Mouse (Mus musculus): ENCODE measurements around the gene Wdr63. TPM values are rescaled to one million over a fixed set of nuclear protein-coding genes. Genes with fewer than 3 reads are reported as not detected.

Gene Wdr63
- polyA plus RNA-seq, 1 experiment from 2014 or later, result not detected

GRCm38 (mm10) chr3:146145501-146145900 lies 37.6 kb upstream of the Wdr63 start:
- 61% methylated on average over 5 of the region's 5 CpGs for WGBS
- Histone ChIP-seq H3K27me3 (ENCODE audit: low read depth, poor library complexity, severe bottlenecking) (peaks cover 18% of the 10 kb centered on the region; the same call in 1 of the 2 replicates), H3K4me3 (no peak overlapping the region), H3K27ac (no peak overlapping the region), H3K9me3 (replicated peaks) (no peaks in the 10 kb centered on the region), H3K36me3 (no peaks in the 10 kb centered on the region), H3K4me1 (peaks cover 16% of the 10 kb centered on the region)
- no peak for DNase-seq (ENCODE audit: low spot score)

GRCm38 (mm10) chr3:146142523-146142922 lies 34.6 kb upstream of the Wdr63 start:
- Histone ChIP-seq H3K4me3 (no peak overlapping the region), H3K27me3 (ENCODE audit: low read depth, poor library complexity, severe bottlenecking) (no peaks in the 10 kb centered on the region), H3K36me3 (peaks cover 3% of the 10 kb centered on the region; the same call in 1 of the 2 replicates), H3K4me1 (no peaks in the 10 kb centered on the region), H3K9me3 (replicated peaks) (no peaks in the 10 kb centered on the region), H3K27ac (no peak overlapping the region)
- DNase-seq (ENCODE audit: low spot score), result no peak
- 90% methylated on average over 7 of the region's 7 CpGs for WGBS

GRCm38 (mm10) chr3:146140276-146140675 lies 32.3 kb upstream of the Wdr63 start:
- Histone ChIP-seq H3K36me3 (peaks cover 7% of the 10 kb centered on the region; the same call in 1 of the 2 replicates), H3K4me1 (no peaks in the 10 kb centered on the region)
- no peak for DNase-seq (ENCODE audit: low spot score)

GRCm38 (mm10) chr3:146136422-146136821 lies 28.5 kb upstream of the Wdr63 start:
- Histone ChIP-seq H3K36me3 (peaks cover 7% of the 10 kb centered on the region; the same call in 1 of the 2 replicates), H3K9me3 (replicated peaks) (no peaks in the 10 kb centered on the region), H3K27me3 (ENCODE audit: low read depth, poor library complexity, severe bottlenecking) (no peaks in the 10 kb centered on the region), H3K27ac (no peak overlapping the region), H3K4me1 (no peaks in the 10 kb centered on the region), H3K4me3 (no peak overlapping the region)
- no peak for DNase-seq (ENCODE audit: low spot score)
- 38% methylated on average over 10 of the region's 10 CpGs for WGBS

More at GRCm38 (mm10) chr3:146140276-146140675, 32.3 kb upstream of the Wdr63 start:
- Histone ChIP-seq H3K4me3 (no peak overlapping the region), H3K27ac (no peak overlapping the region), H3K27me3 (ENCODE audit: low read depth, poor library complexity, severe bottlenecking) (no peaks in the 10 kb centered on the region), H3K9me3 (replicated peaks) (no peaks in the 10 kb centered on the region)
- 89% methylated on average over 7 of the region's 7 CpGs for WGBS

GRCm38 (mm10) chr3:146135417-146135816 lies 27.5 kb upstream of the Wdr63 start:
- Histone ChIP-seq H3K27ac (no peak overlapping the region), H3K9me3 (replicated peaks) (no peaks in the 10 kb centered on the region), H3K4me1 (no peaks in the 10 kb centered on the region), H3K27me3 (ENCODE audit: low read depth, poor library complexity, severe bottlenecking) (no peaks in the 10 kb centered on the region), H3K36me3 (peaks cover 7% of the 10 kb centered on the region; the same call in 1 of the 2 replicates), H3K4me3 (no peak overlapping the region)
- 88% methylated on average over 2 of the region's 2 CpGs for WGBS
- no peak for DNase-seq (ENCODE audit: low spot score)

GRCm38 (mm10) chr3:146134834-146135233 lies 26.9 kb upstream of the Wdr63 start:
- no peak for DNase-seq (ENCODE audit: low spot score)
- Histone ChIP-seq H3K4me3 (no peak overlapping the region), H3K9me3 (replicated peaks) (no peaks in the 10 kb centered on the region), H3K27me3 (ENCODE audit: low read depth, poor library complexity, severe bottlenecking) (no peaks in the 10 kb centered on the region), H3K4me1 (no peaks in the 10 kb centered on the region), H3K27ac (no peak overlapping the region), H3K36me3 (peaks cover 7% of the 10 kb centered on the region; the same call in 1 of the 2 replicates)
- WGBS, result 66% methylated on average over 9 of the region's 9 CpGs

GRCm38 (mm10) chr3:146127205-146127604 lies 19.3 kb upstream of the Wdr63 start:
- Histone ChIP-seq H3K4me1 (peaks cover 15% of the 10 kb centered on the region), H3K9me3 (replicated peaks) (no peaks in the 10 kb centered on the region), H3K4me3 (no peak overlapping the region), H3K27me3 (ENCODE audit: low read depth, poor library complexity, severe bottlenecking) (no peaks in the 10 kb centered on the region), H3K36me3 (0 out of 2 replicates have a peak, but pooled peaks cover 2% of the 10 kb centered on the region), H3K27ac (no peak overlapping the region)
- no peak for DNase-seq (ENCODE audit: low spot score)
- WGBS, result 65% methylated on average over 6 of the region's 6 CpGs

- Histone ChIP-seq H3K27me3 (ENCODE audit: low read depth, poor library complexity, severe bottlenecking) (peaks cover 12% of the 10 kb centered on the region), H3K9me3 (replicated peaks) (no peaks in the 10 kb centered on the region), H3K27ac (no peak overlapping the region), H3K4me3 (no peak overlapping the region), H3K36me3 (no peaks in the 10 kb centered on the region), H3K4me1 (peaks cover 27% of the 10 kb centered on the region)
- 89% methylated on average over 9 of the region's 9 CpGs for WGBS
- DNase-seq (ENCODE audit: low spot score), result no peak
Measured at GRCm38 (mm10) chr3:146123464-146123825, 15.5 kb upstream of the Wdr63 start.

GRCm38 (mm10) chr3:146122807-146123463 lies 15.0 kb upstream of the Wdr63 start:
- H3K4me3 ChIP-seq, result no peak overlapping the region
- H3K27ac ChIP-seq, result 0 out of 2 replicates have a peak overlapping the region, but pooled peaks have one; percentile 86
- 74% methylated on average over 8 of the region's 8 CpGs for WGBS
- H3K4me1 ChIP-seq, result peaks cover 27% of the 10 kb centered on the region
- H3K9me3 ChIP-seq (replicated peaks), result no peaks in the 10 kb centered on the region
- DNase-seq (ENCODE audit: low spot score), result no peak
- H3K27me3 ChIP-seq (ENCODE audit: low read depth, poor library complexity, severe bottlenecking), result peaks cover 18% of the 10 kb centered on the region
- H3K36me3 ChIP-seq, result no peaks in the 10 kb centered on the region

- peak overlapping the region; percentile 86 for H3K27ac ChIP-seq
- peak overlapping the region; percentile 43 for H3K4me3 ChIP-seq
Measured at GRCm38 (mm10) chr3:146122125-146122420, 14.1 kb upstream of the Wdr63 start.

GRCm38 (mm10) chr3:146121310-146122124 lies 13.6 kb upstream of the Wdr63 start:
- H3K27me3 ChIP-seq (ENCODE audit: low read depth, poor library complexity, severe bottlenecking), result peaks cover 32% of the 10 kb centered on the region
- H3K27ac ChIP-seq, result peak overlapping the region; percentile 86
- no peaks in the 10 kb centered on the region for H3K36me3 ChIP-seq
- H3K9me3 ChIP-seq (replicated peaks), result no peaks in the 10 kb centered on the region
- peaks cover 37% of the 10 kb centered on the region for H3K4me1 ChIP-seq
- 7% methylated on average over 25 of the region's 25 CpGs for WGBS
- peak; percentile 66 for DNase-seq (ENCODE audit: low spot score)
- H3K4me3 ChIP-seq, result peak overlapping the region; percentile 43

More at GRCm38 (mm10) chr3:146122125-146122420, 14.1 kb upstream of the Wdr63 start:
- H3K4me1 ChIP-seq, result peaks cover 35% of the 10 kb centered on the region
- no peaks in the 10 kb centered on the region for H3K36me3 ChIP-seq
- no peaks in the 10 kb centered on the region for H3K9me3 ChIP-seq (replicated peaks)
- peaks cover 26% of the 10 kb centered on the region for H3K27me3 ChIP-seq (ENCODE audit: low read depth, poor library complexity, severe bottlenecking)
- no peak for DNase-seq (ENCODE audit: low spot score)
- 42% methylated on average over 3 of the region's 3 CpGs for WGBS

- Histone ChIP-seq H3K4me3 (no peak overlapping the region), H3K27me3 (ENCODE audit: low read depth, poor library complexity, severe bottlenecking) (peaks cover 39% of the 10 kb centered on the region), H3K9me3 (replicated peaks) (no peaks in the 10 kb centered on the region), H3K36me3 (no peaks in the 10 kb centered on the region), H3K27ac (no peak overlapping the region), H3K4me1 (peaks cover 30% of the 10 kb centered on the region)
- 62% methylated on average over 9 of the region's 9 CpGs for WGBS
- DNase-seq (ENCODE audit: low spot score), result no peak
Measured at GRCm38 (mm10) chr3:146117997-146118457, 10.1 kb upstream of the Wdr63 start.

Measured in limb, embryonic 10.5 days (tissue).